Mouse (Mus musculus): ENCODE results near the gene 1110051M20Rik. TPM values are rescaled to one million over a fixed set of nuclear protein-coding genes. Genes with fewer than 3 reads are reported as not detected.

Gene 1110051M20Rik
- polyA plus RNA-seq, 1 experiment from 2014 or later: 69.4 TPM

GRCm38 (mm10) chr2:91460771-91461170, 16.3 kb upstream of the 1110051M20Rik start:
- Histone ChIP-seq H3K36me3 (ENCODE audit: control insufficient read depth, insufficient read depth, low read length) (no peaks in the 10 kb centered on the region), H3K27me3 (ENCODE audit: control insufficient read depth, insufficient read depth, low read depth, low read length) (no peaks in the 10 kb centered on the region), H3K9ac (ENCODE audit: low read length) (no peak overlapping the region), H3K27ac (ENCODE audit: low read length) (no peak overlapping the region), H3K4me1 (replicated peaks; ENCODE audit: control insufficient read depth, insufficient read depth, low read length) (peaks cover 46% of the 10 kb centered on the region), H3K9me3 (ENCODE audit: control insufficient read depth, low read length) (peaks cover 4% of the 10 kb centered on the region; the same call in 1 of the 2 replicates), H3K4me3 (ENCODE audit: low read length) (no peak overlapping the region), H3K4me2 (ENCODE audit: low read depth, low read length) (no peak overlapping the region)
- no peak for ATAC-seq (ENCODE audit: low read depth)
- WGBS: 66% methylated on average over 7 of the region's 7 CpGs

DNA sequence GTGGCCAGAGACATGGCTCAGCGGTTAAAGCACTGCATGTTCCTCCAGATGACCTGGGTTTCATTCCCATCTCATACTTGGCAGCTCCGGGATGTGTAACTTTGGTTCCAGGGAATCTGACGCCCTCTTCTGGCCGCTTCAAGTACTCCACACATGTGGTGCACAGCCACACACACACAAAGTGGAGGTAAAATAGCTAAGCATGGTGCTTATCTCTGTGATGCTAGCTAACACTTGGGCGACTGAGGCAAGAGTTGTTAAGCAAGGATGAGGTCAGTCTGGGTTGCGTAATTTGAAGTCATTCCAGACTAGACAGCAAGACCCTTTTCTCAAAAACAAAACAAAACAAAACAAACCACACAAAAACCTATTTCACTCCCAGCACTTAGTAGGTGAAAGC, 15.6 kb upstream of the 1110051M20Rik start:
- Histone ChIP-seq H3K27me3 (ENCODE audit: control insufficient read depth, insufficient read depth, low read depth, low read length) (no peaks in the 10 kb centered on the region), H3K36me3 (ENCODE audit: control insufficient read depth, insufficient read depth, low read length) (no peaks in the 10 kb centered on the region), H3K9me3 (ENCODE audit: control insufficient read depth, low read length) (peaks cover 4% of the 10 kb centered on the region; the same call in 1 of the 2 replicates), H3K4me1 (replicated peaks; ENCODE audit: control insufficient read depth, insufficient read depth, low read length) (peaks cover 50% of the 10 kb centered on the region), H3K27ac (ENCODE audit: low read length) (peak overlapping the region; percentile 98), H3K4me2 (ENCODE audit: low read depth, low read length) (peak overlapping the region; percentile 74; the same call in 1 of the 2 replicates), H3K9ac (ENCODE audit: low read length) (no peak overlapping the region), H3K4me3 (ENCODE audit: low read length) (peak overlapping the region; percentile 2; the same call in 1 of the 2 replicates)
- no peak for ATAC-seq (ENCODE audit: low read depth)
- WGBS: 87% methylated on average over 6 of the region's 6 CpGs

GRCm38 (mm10) chr2:91458673-91459391, 14.3 kb upstream of the 1110051M20Rik start:
- peak overlapping the region; percentile 98 for H3K27ac ChIP-seq (ENCODE audit: low read length)
- under 1% methylated on average over 32 of the region's 32 CpGs for WGBS
- H3K27me3 ChIP-seq (ENCODE audit: control insufficient read depth, insufficient read depth, low read depth, low read length): no peaks in the 10 kb centered on the region
- H3K9me3 ChIP-seq (ENCODE audit: control insufficient read depth, low read length): peaks cover 4% of the 10 kb centered on the region; the same call in 1 of the 2 replicates
- peak; percentile 35; the same call in 1 of the 2 replicates for ATAC-seq (ENCODE audit: low read depth)
- peak overlapping the region; percentile 74 for H3K4me2 ChIP-seq (ENCODE audit: low read depth, low read length)
- H3K36me3 ChIP-seq (ENCODE audit: control insufficient read depth, insufficient read depth, low read length): no peaks in the 10 kb centered on the region
- peak overlapping the region; percentile 95 for H3K9ac ChIP-seq (ENCODE audit: low read length)
- H3K4me3 ChIP-seq (ENCODE audit: low read length): peak overlapping the region; percentile 90
- peaks cover 50% of the 10 kb centered on the region for H3K4me1 ChIP-seq (replicated peaks; ENCODE audit: control insufficient read depth, insufficient read depth, low read length)

DNA sequence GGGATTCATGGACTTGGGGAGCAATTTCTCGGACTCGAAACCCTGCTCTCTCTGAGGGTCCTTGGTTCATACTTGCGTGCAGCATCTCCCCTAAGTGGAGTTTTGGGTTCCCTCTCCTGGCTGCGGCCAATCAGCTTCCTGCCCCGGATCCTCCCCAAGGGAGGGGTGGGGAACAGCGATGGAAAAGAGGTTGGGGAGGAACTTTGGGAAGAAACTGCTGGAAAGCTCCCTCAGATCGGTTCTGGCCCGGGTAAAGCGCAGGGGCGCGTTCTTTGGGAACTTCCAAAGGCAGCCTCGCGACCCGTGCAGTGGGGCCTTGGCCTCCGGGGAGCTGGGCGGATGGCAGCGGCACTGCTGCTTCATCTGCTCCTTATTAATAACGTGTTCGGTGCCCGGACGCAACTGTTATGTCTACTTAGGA, 13.8 kb upstream of the 1110051M20Rik start:
- Histone ChIP-seq H3K4me3 (ENCODE audit: low read length) (peak overlapping the region; percentile 90), H3K4me2 (ENCODE audit: low read depth, low read length) (peak overlapping the region; percentile 74), H3K27ac (ENCODE audit: low read length) (peak overlapping the region; percentile 98), H3K4me1 (replicated peaks; ENCODE audit: control insufficient read depth, insufficient read depth, low read length) (peaks cover 50% of the 10 kb centered on the region), H3K27me3 (ENCODE audit: control insufficient read depth, insufficient read depth, low read depth, low read length) (no peaks in the 10 kb centered on the region), H3K9ac (ENCODE audit: low read length) (peak overlapping the region; percentile 95), H3K36me3 (ENCODE audit: control insufficient read depth, insufficient read depth, low read length) (no peaks in the 10 kb centered on the region), H3K9me3 (ENCODE audit: control insufficient read depth, low read length) (peaks cover 4% of the 10 kb centered on the region; the same call in 1 of the 2 replicates)
- ATAC-seq (ENCODE audit: low read depth): peak; percentile 58
- WGBS: under 1% methylated on average over 21 of the region's 21 CpGs

GRCm38 (mm10) chr2:91457656-91458251, 13.2 kb upstream of the 1110051M20Rik start:
- H3K4me1 ChIP-seq (replicated peaks; ENCODE audit: control insufficient read depth, insufficient read depth, low read length): peaks cover 47% of the 10 kb centered on the region
- peaks cover 4% of the 10 kb centered on the region; the same call in 1 of the 2 replicates for H3K9me3 ChIP-seq (ENCODE audit: control insufficient read depth, low read length)

GRCm38 (mm10) chr2:91457259-91457655, 12.8 kb upstream of the 1110051M20Rik start, which contains the start of gene Lrp4:
Gene Lrp4, plus strand, starts transcription at chr2:91457511.
- ATAC-seq (ENCODE audit: low read depth): peak; percentile 83
- no peaks in the 10 kb centered on the region for H3K36me3 ChIP-seq (ENCODE audit: control insufficient read depth, insufficient read depth, low read length)
- peaks cover 47% of the 10 kb centered on the region for H3K4me1 ChIP-seq (replicated peaks; ENCODE audit: control insufficient read depth, insufficient read depth, low read length)
- H3K27ac ChIP-seq (ENCODE audit: low read length): peak within 1 kb of the TSS; percentile 98
- H3K4me3 ChIP-seq (ENCODE audit: low read length): peak within 1 kb of the TSS; percentile 90
- no peaks in the 10 kb centered on the region for H3K27me3 ChIP-seq (ENCODE audit: control insufficient read depth, insufficient read depth, low read depth, low read length)
- H3K9ac ChIP-seq (ENCODE audit: low read length): peak within 1 kb of the TSS; percentile 95
- peak within 1 kb of the TSS; percentile 74 for H3K4me2 ChIP-seq (ENCODE audit: low read depth, low read length)
- WGBS: 0% methylated on average over 16 of the region's 36 CpGs
- H3K9me3 ChIP-seq (ENCODE audit: control insufficient read depth, low read length): peaks cover 4% of the 10 kb centered on the region; the same call in 1 of the 2 replicates

More at GRCm38 (mm10) chr2:91457656-91458251, 13.2 kb upstream of the 1110051M20Rik start:
- ATAC-seq (ENCODE audit: low read depth): peak; percentile 35
- H3K27me3 ChIP-seq (ENCODE audit: control insufficient read depth, insufficient read depth, low read depth, low read length): no peaks in the 10 kb centered on the region
- H3K36me3 ChIP-seq (ENCODE audit: control insufficient read depth, insufficient read depth, low read length): no peaks in the 10 kb centered on the region
- WGBS: under 1% methylated on average over 45 of the region's 45 CpGs
- H3K27ac ChIP-seq (ENCODE audit: low read length): peak overlapping the region; percentile 98
- peak overlapping the region; percentile 74 for H3K4me2 ChIP-seq (ENCODE audit: low read depth, low read length)
- peak overlapping the region; percentile 90 for H3K4me3 ChIP-seq (ENCODE audit: low read length)
- peak overlapping the region; percentile 95 for H3K9ac ChIP-seq (ENCODE audit: low read length)

GRCm38 (mm10) chr2:91456491-91457100, 12.1 kb upstream of the 1110051M20Rik start:
- Histone ChIP-seq H3K4me3 (ENCODE audit: low read length) (peak overlapping the region; percentile 90), H3K9ac (ENCODE audit: low read length) (peak overlapping the region; percentile 95), H3K4me2 (ENCODE audit: low read depth, low read length) (peak overlapping the region; percentile 74), H3K4me1 (replicated peaks; ENCODE audit: control insufficient read depth, insufficient read depth, low read length) (peaks cover 40% of the 10 kb centered on the region), H3K9me3 (ENCODE audit: control insufficient read depth, low read length) (peaks cover 4% of the 10 kb centered on the region; the same call in 1 of the 2 replicates), H3K36me3 (ENCODE audit: control insufficient read depth, insufficient read depth, low read length) (no peaks in the 10 kb centered on the region), H3K27ac (ENCODE audit: low read length) (peak overlapping the region; percentile 98), H3K27me3 (ENCODE audit: control insufficient read depth, insufficient read depth, low read depth, low read length) (no peaks in the 10 kb centered on the region)
- ATAC-seq (ENCODE audit: low read depth): peak; percentile 0; the same call in 1 of the 2 replicates
- WGBS: 41% methylated on average over 9 of the region's 9 CpGs

GRCm38 (mm10) chr2:91455826-91456225, 11.3 kb upstream of the 1110051M20Rik start:
- WGBS: 2% methylated on average over 4 of the region's 4 CpGs
- Histone ChIP-seq H3K36me3 (ENCODE audit: control insufficient read depth, insufficient read depth, low read length) (no peaks in the 10 kb centered on the region), H3K9ac (ENCODE audit: low read length) (no peak overlapping the region), H3K4me1 (replicated peaks; ENCODE audit: control insufficient read depth, insufficient read depth, low read length) (peaks cover 33% of the 10 kb centered on the region), H3K4me3 (ENCODE audit: low read length) (no peak overlapping the region), H3K9me3 (ENCODE audit: control insufficient read depth, low read length) (peaks cover 4% of the 10 kb centered on the region; the same call in 1 of the 2 replicates), H3K27me3 (ENCODE audit: control insufficient read depth, insufficient read depth, low read depth, low read length) (no peaks in the 10 kb centered on the region), H3K27ac (ENCODE audit: low read length) (no peak overlapping the region), H3K4me2 (ENCODE audit: low read depth, low read length) (no peak overlapping the region)
- ATAC-seq (ENCODE audit: low read depth): no peak

DNA sequence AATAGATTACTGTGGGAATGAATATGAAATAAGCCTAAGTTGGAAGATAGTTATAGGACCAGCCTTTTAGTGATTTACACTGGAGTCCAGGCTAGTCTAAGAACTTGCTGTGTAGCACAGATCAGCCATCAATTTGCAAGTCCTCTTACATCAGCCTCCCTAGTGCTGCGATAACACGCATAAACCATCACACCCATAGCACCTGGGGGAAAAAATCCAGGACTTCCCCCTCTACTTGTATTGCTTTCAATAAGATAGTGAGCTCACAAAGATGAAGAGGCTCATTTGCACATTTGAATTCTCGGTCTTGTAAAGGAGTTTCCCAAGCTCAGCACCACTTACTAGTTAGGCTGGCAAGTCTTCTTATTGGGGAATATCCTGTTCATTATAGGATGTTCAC, 9.9 kb upstream of the 1110051M20Rik start:
- Histone ChIP-seq H3K27ac (ENCODE audit: low read length) (no peak overlapping the region), H3K9ac (ENCODE audit: low read length) (no peak overlapping the region), H3K4me3 (ENCODE audit: low read length) (no peak overlapping the region), H3K27me3 (ENCODE audit: control insufficient read depth, insufficient read depth, low read depth, low read length) (no peaks in the 10 kb centered on the region), H3K9me3 (ENCODE audit: control insufficient read depth, low read length) (no peaks in the 10 kb centered on the region), H3K4me2 (ENCODE audit: low read depth, low read length) (no peak overlapping the region), H3K4me1 (replicated peaks; ENCODE audit: control insufficient read depth, insufficient read depth, low read length) (peaks cover 22% of the 10 kb centered on the region; the same call in 1 of the 2 replicates), H3K36me3 (ENCODE audit: control insufficient read depth, insufficient read depth, low read length) (no peaks in the 10 kb centered on the region)
- no peak for ATAC-seq (ENCODE audit: low read depth)
- WGBS: 86% methylated on average over 3 of the region's 3 CpGs
